Mouse (Mus musculus) embryo, embryonic 10 days (tissue): Measurements from ENCODE around the gene Vasn.

Experiments used
- DNase-seq: peaks from one replicate; pipeline ENCODE4 v3.0.0-alpha.2; 2015; ENCODE audit warnings: low spot score

The Vasn gene

DNA sequence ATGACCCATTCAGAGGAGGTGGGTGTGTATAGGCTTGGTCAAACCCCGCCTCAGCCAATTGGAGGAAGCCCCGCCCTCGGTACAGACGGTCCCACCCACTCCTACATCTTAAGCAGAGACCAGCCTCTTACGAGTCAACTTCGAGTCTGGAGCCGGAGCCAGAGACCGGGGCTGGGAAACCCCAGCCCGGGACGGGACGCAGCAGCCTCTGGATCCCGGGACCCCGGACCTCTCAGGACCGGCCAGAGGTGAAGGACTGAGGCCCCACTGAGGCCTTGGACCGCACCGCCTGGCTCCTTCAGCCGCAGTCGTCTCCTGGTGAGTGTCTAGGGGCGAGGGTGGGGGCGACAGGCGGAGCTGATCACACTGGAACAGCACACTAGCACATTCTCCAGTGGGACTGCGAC is at the start of gene Vasn, which contains the start of gene Dnaja3:
Gene Vasn (plus strand): TSS at position 111 of the 407 bp plus-strand sequence.
Gene Dnaja3 (plus strand): TSS at position 159 of the 407 bp plus-strand sequence.
- peak; percentile 94 for DNase-seq

DNA sequence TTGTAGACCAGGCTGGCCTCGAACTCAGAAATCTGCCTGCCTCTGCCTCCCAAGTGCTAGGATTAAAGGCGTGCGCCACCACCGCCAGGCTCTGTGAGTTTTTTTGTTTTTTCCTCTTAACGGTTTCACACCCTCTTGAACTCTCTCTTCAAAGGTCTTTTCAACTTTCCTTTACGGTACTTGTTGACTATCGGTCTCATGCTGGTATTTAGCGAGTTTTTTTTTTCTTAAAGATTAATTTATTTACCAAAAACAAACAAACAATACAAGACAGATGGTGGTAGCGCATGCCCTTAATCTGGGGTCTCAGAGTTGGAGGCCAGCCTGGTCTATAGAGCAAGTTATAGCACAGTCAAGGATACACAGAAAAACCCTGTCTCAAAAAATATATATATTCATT is 49.5 kb upstream of the Vasn start:
- DNase-seq = no peak

DNA sequence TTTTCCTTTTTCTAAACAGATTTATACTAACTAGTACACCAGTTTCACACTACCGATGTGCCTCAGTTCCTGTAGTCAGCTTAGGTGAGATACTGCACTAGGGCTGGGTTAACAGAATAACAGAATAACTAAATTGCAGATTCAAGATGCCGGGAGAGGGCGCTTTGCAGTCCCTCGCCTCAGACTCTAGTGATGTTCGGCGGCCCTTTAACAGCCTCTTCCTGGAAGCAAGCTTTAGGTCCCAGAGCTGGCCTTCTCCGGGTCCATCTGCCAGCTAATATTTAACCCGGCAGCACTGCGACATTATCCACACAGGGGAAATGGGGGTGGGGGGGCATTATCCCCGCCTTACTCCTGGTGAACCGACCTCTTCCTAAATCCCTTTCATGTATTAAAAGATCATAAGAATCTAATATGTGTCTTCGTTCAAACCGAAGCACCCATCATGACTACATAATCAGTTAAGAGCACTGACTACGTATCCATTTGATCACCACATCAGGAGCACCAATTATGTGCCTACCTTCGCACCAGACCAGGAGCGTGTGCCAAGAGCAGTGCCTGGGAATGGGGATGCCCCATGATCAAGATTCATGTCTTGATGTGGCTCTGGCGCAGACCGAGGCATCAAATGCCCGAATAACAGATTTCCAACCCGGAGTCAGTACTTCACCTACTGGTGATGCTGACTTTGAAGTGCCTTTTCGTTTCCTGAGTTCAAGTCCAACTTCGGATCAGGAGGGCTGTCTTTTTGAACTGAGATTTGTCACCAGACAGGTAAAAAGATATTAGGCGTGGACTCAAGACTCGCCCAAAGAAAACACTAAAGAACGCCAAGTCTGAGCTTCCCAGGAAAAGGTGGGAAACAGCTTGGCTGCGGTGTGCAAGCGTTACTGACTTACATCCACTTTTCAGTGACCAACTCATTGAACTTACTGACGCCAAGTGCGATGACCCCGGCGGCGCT is 46.5 kb upstream of the Vasn start:
- DNase-seq = peak; percentile 82

DNA sequence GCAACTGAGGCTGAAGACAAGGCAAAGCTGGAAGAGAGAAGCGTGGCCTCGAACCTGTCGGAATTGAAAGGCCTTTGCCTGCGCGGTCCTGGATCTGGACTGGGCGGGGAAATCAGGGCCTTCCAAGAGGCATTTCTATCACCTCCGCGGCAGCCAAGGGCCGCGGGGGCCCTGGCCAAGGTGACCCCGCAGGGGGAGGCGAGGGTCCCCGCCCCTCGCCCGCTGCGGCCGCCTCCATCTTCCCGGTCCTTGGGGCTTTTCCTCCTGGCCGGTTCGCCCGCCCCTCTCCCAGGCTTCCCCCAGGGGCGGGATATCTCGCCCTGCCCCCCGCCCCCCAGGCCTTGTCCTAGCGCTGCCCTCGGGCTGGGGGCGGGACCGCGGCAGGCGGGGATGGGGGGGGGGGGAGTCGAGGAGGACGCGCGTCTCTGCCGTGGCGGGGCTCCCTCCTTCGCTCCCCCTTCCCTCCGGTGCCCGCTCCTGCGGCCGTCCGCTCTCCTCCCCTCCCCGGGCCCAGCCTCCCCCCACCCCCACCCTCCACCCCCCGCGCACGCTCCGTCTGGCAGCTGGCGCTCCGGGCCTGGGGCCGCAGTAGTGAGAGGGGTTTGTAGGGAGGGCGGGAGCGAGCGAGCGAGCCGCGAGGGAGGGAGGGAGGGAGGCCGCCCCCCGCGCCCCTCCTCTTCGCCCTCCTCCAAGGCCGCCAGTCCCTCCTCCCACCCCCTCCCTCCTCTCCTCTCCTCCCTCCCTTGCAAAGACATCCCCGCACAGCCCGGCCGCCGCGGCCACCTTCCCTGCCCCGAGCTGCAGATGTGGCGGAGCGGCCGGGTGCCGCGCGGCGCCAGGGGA is 45.5 kb upstream of the Vasn start, which contains the start of gene Glis2:
Gene Glis2 (plus strand): TSS at position 743 of the 843 bp plus-strand sequence.
- DNase-seq = peak; percentile 89

DNA sequence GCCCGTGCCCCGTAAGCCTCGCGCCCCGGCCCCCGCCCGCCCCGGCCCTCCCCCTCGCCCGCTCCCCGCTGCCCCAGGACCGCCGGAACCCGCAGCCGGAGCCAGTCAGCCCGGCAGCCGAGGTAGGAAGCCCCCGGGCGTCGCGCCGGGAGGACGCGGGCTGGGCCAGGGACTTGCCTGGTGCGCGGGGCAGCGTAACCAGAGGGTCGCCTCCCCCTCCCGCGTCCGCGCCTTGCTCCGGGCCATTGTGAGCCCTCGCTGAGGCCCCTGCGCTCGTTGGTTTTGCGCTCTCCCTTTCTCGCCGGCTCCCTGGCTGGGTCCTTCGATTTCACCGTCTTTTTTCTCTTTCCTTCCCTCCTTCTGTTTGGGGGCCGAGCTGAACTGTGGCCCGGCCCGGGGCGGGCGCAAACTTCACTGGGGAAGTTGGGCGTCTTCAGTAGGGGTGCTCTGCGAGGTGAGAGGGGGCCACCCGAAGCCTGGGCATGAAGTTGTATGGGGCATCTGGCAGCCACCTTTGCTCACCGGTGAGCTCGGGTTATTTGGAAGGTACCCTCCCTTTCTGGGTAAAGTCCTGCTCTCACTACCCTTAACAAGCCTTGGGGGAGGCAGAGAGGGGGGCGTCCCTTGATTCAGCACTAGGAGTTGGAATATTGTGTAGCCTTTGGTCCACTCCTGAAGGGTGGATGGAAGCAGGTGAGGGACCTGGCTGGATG is 44.8 kb upstream of the Vasn start:
- peak; percentile 57 for DNase-seq

DNA sequence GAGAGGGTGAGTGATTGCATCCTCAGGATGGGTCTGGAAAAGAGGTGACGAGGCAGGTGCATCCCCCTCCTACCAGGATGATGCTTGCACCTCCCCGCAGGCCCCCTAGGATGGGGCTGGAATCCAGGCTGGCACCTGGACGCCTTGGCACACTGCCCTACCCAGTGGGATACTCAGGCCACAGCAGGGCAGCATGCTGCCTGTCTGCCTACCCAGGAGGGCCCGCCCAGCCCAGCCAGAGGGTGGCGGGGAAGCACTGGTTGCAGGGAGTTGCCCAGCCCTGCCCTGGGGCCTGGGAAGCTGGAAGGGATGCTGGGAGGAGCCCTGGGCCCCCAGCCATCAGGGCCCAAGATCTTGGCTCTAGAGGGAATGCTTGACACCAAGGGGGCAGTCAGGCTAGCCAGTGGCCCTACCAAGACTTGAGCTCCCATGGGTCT is 44.2 kb upstream of the Vasn start:
- DNase-seq = no peak

DNA sequence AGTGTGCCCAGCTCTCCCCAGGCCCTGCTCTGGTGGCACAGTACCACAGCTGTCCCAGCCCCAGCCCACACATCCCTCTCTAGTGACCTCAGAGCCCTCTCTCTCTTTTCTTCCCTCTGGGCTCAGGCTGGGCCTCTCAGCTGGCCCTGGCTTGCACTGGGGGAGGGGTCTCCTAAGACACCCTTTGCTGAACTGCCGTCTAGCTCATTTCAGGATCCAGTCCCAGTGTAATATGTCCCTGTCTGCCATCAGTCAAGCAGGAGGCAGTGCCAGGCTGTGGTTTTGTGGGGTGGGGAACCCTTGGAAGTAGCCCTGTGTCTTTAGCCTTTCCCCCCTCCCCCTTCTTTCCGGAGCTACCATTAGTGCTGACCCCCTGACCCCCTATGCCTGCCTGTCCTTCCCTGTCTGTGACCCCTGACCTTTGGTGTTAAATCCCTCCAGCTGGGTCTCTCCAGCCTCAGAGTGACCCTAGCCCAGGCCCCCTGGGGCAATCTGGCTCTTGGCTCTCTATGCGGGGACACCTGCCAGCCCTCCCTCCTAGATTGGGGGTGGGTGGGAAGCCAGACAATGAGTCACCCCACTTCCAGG is 43.5 kb upstream of the Vasn start:
- peak; percentile 91 for DNase-seq

DNA sequence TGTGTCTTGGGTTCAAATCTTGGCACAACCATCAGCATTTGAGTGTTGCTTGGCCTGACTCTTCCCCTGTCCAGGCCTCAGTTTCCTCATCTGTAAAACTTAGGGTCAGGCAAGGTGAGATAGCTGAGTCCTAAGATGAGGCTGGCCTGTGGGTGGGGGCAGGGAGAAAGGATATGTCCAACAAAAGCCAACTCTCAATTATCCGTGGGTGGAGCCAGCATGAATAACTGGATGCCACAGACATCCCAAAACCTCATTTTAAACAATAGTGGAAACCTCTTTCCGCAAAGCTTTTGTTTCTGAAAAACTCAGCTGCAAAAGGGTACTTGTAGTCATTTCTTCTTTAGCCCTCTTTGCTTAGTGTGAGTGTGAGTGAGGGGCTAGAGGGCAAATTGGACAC is 42.9 kb upstream of the Vasn start:
- DNase-seq = no peak

DNA sequence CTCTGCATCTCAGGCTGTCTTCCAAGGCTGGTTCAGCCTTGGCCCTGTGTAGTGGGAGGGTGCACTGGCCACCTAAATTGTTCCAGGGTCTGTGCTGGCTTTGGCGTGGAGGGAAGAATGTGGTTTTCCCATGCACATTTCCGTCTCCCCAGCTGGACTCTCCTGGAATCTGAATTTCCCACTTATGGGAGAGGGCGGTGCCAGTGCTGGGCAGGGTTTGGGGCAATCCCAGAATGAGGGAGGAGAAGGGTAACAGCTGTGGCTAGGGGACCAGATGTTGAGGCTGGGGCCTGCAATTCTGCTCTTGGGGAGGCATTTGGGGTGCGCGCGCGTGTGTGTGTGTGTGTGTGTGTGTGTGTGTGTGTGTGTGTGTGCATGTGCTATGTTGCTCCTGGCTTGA is 42.4 kb upstream of the Vasn start:
- no peak for DNase-seq

DNA sequence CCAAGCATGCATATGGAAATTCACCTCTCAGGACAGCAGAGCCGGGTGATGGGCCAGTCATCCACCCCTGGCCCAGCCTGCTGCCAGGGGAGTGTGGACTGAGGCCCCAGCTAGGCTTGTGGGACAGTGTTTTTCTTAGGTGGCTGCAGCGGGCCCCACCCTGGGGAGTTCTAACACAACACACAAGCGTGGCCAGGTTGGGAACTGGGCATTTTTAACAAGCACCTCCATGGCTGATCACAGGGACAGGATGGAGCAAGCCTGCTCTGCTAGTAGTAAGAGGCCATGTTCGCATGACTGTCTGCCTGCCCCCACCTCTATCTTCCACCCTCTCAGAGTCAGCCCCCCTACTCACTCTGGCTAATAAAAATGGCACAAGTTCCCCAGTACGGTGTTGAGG is 41.7 kb upstream of the Vasn start:
- DNase-seq = no peak

DNA sequence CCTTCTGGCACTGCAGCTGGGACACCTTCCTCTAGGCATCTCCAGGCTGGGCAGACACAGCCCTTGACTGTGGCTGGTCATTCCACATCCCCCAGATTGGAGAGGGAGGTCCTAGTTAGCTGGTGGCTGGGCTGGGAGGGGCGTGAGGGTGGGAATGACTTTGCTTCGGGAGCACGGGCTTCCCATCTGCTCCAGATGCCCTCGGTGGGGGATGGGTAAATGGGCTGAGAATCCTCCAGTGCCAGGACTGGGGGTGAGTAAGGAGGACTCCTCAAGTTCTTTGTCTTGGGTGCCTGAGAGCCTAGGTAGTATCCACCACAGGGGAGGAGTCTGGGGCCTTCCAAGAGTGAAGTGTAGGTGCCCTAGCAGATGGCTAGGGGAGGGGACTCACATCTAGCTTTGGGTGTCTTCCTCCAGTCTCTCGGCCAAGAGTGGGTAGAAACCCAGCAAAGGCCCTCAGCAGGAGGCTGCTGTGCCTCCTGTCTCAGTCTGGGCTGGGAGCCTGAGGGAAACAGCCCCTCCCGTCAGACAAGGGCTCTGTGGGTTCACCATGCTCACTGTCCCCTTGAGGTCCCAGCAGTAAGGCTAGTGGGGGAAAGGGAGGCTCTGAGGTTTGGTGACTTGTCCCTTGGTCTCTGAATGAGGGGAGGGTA is 40.7 kb upstream of the Vasn start:
- DNase-seq = peak; percentile 60

DNA sequence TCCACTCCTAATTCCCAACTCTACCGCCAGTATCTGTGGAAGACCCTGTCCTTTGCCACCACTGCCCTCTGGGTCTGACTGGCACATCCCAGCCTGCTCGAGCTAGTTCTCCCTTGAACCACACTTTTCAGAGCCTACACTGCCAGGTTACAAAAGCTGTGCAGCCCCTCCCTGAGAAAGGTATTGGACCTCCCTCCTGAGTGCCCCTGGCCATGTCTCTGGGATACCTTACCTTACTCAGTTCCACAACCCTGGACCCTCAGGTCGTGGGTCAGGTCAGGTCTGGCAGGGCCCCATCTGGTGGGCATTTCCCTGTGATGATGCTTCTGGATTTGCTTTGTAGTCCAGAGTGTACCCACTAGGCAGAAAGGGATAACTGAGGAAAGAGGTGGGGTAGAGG is 40.1 kb upstream of the Vasn start:
- DNase-seq = no peak

DNA sequence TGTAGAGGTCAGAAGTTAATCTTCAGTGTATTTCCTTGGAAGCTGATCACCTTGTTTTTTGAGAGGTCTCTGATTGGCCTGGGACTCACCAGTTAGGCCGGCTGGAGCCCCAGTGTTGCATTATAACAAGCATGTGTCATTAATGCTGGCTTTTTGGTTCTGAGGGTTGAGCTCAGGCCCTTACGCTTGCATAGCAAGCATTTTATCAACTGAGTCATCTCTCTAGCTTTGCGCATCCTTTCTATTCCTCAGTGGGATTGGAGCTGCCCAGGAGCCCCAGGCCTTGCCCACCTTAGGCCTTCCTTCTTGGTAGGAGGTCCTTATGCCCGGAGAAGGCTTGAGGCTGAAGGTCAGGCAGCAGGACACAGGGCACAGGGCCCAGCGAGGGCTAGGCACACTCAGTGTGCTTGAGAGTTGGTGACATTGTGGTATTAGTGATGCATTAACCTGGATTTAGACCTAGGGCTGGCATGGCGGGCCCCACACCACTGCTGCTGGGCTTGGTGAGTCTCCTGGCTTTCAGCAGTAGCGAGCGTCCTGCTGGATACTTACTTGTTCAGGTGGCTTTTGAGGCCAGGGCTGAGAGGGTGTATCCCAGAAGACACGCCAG is 38.9 kb upstream of the Vasn start:
- no peak for DNase-seq

DNA sequence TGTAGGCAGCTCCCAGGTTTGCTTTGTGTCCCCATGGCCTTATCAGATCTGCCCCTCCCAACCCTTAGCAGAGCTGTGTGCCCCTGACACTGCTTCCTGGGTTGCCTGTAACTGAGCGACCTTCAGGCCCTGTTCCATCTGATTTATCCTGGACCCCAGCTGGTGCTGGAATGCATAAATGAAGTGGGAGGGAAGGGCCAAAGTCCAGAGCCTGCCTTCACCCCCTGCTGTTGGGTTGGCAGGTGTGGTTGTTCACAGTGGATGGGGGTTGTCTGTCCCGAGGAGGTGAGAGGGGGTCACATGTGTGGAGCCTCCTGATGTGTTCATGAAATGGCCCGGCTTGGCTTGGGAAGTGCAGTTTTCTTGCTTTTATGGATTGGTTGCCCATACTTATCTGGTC is 37.6 kb upstream of the Vasn start:
- DNase-seq = no peak

DNA sequence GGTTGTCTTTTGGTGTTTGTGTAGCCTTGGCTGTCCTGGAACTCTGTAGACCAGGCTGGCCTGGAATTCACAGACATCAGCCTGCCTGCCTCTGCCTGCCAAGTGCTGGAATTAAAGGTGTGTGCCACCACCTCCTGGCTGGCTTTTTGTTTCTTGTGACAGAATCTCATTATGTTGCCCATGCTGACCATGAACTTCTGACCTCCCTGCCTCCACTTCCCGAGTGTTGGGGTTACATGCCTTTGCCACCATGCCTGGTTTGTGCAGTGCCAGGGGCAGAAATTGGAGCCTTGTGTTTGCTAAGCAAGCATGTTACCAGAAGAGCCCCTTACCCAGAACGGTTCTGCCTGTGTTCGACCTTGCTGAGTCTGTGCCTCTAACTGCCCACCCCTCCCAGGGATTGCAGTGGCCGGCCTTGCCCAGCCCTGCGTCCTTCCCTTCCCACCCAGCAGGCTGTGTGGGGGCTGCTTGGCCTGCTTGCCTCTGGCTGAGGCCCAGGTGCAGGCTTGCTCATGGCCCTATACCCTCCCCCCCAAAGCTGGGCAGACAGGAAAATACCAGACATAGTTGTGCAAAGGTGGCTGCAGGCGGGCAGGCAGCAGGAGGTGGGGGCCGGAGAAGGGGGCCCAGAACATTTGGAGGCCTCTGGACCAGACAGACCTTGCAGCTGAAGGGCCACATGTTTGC is 36.8 kb upstream of the Vasn start:
- no peak for DNase-seq

DNA sequence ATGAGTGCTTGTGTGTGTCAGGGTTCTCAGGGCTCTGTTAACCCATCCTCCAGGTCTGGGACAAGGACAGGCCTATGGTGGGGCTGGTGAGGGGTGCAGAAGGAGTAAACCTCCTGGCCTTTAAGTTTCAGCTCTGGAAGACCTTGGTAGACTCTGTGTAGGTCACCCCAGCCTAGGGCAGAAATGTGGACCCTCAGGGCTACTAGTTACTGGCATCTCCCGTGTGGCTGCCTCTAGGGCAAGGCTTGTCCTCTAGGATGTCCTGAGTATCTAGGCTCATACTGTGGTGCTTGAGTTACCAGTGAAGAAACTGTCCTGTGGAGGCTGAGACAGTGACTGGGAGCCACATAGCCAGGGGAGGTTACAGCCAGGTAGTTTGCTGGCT is 36.3 kb upstream of the Vasn start:
- no peak for DNase-seq

DNA sequence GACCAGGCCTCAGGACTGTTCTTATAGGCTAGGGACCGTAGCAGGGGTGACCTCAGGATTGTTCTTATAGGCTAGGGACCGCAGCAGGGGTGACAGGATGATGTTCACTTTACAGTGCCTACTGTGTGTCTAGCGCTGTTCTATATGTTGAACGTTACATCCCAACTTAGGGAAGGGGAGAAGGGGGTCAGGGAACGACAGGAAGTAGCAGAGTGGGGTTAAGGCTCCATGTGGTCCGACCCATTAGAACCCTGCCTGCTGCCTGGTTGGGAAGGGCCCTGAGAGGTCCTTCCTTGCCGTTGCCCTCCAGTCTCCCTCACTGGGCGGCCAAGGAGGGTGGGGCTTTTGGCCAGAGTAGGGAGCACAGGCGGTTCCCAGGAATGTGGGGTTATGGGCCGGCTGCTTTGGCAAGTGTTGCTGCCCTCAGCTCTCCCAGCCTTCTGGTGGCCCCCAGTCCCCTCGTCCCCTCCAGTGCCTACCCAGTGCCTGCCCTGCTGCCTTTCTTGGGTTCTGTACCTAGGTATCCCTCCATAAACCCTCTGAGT is 35.4 kb upstream of the Vasn start:
- no peak for DNase-seq

DNA sequence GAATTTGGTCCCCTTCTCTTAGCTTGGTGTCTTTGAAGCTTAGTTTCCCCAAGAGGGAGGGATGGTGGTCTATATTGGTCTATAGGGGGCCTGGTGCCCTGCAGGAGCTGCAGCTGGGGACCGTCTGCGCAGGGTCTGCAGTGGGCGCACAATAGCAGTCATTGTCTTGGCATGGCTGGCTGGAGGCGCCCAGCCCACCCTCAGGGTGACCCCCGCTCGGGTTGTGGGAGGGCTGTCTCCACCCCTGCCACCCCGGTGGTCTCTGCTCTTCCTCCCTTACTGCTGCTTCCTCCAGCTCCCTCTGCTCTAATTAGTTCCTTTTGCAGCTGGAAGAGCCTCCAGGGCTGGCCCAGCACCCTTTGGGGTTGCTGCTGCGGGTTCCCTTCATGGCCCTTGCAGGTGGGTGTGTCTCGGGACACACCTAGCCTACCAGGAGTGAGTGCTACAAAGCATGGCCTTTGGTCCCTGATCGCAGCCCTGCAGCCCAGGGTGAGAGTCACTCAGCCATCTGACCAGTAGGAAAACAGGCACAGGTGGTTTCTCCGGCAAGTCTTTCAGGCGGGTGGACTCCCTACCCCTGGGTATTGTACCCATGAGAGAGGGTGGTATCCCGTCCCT is 34.1 kb upstream of the Vasn start:
- peak; percentile 45 for DNase-seq

DNA sequence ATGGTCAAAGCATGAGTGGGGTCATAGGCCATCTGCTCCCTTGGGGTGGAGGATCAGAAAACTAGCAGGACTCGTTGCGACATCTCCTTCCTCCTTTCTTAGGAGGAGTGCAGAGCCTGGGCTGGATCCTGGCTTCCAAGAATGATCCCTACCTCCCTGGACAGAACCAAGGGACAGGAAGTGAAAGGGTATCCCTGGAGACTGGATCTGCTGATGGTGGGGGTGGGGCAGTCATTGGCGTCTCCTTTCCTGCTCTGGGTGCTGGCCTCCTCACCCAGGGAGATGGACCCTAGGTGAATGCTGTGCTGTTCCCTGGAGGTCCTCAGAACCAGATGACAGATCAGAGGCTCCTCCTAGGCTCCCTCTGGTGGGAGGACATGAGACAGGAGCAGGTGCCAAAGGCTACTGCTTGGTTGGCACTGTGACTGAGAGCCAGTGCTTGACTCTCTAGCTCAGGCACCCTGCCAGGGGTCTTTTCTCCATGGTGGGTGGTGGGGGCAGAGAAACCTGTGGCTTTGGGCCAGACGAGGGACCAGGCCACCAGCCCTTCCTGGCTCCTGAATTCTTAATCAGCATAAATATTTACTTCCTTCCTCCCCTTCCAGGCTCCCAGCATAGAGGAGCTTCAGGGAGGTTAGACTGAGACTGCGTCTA is 33.2 kb upstream of the Vasn start:
- DNase-seq = no peak
